Mouse (Mus musculus): ENCODE data around the gene Syt8. TPM values are rescaled to one million over a fixed set of nuclear protein-coding genes. Genes with fewer than 3 reads are reported as not detected.

The Syt8 gene
- polyA plus RNA-seq (2014; fragmentation: Illumina TruSeq; extraction: RNeasy Lipid Tissue Mini Kit (QIAGEN cat#74804); ENCODE audit: low read depth, low replicate concordance): not detected

DNA sequence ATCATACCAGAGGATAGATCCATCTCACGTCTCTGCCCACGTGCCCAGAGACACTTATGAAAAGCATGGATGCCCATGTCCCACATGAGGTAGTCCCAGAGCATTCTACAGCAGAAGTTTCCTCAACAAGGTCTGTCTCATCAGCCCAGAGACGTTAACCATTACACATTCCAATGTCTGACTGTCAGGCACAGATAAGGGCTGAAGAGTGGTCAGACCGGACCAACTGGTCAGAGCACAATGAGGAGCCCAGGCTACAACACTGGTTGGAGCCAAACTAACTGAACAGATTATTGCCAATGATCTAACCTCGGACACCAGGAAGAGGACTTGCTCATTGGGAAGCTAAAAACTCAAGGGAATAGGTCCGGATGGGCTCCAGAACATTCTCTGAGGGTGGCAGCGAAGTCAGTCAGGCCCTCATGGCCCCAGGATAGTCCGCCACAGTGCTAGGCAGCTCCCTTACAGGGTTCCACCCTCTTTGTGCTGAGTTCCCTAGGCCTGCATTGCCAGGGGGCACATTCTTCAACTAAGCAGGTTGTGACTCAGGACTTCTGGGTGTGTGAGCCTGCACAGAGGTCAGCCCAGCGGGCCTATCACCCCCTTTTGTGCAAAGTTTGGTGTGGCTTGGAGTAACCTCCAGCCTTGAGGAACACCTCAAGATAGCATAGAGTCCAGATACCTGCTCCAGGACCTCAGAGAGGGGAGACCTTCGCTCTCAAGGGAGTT is at the start of gene Syt8:
Syt8 (plus strand) TSS at position 714 of the 729 bp plus-strand sequence.

GRCm38 (mm10) chr7:142387419-142388148 is 47.1 kb upstream of the Syt8 start, which contains the start of gene Ctsd:
Gene Ctsd, minus strand, starts transcription at chr7:142388038.

DNA sequence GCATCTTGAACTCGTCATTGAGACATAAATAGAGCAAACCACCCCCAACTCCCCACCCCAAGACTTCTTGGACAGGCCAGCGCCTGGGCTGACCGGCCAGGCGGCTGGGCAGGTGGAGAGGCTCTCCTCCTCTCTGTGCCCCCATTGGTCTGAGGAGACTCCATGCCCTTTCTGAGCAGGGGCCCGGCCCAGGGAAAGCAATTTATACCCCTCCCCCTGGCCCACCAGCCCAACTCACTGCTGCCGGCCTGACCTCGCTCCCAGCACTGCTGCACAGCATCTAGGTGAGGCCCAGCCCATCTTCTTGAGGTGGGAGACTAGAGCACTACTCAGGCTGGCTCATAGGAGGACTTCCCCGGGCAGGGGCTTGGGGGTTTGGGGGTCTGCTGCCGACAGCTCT is 6.9 kb downstream of the Syt8 start, which contains the start of gene Tnni2:
Tnni2 (plus strand) TSS at position 224 of the 400 bp plus-strand sequence.

GRCm38 (mm10) chr7:142460636-142461077 is 26.0 kb downstream of the Syt8 start, which contains the start of gene Lsp1:
Gene Lsp1, plus strand, starts transcription at chr7:142460809.

Other genes starting within 250 kb of the Syt8 start
- not detected for gene Gm10153, start 244.5 kb upstream of the Syt8 start, polyA plus RNA-seq (2014; fragmentation: Illumina TruSeq; extraction: RNeasy Lipid Tissue Mini Kit (QIAGEN cat#74804); ENCODE audit: low read depth, low replicate concordance)
- not detected for gene Krtap5-3, start 233.5 kb upstream of the Syt8 start, polyA plus RNA-seq (2014; fragmentation: Illumina TruSeq; extraction: RNeasy Lipid Tissue Mini Kit (QIAGEN cat#74804); ENCODE audit: low read depth, low replicate concordance)
- not detected for gene Gm7579, start 223.0 kb upstream of the Syt8 start, polyA plus RNA-seq (2014; fragmentation: Illumina TruSeq; extraction: RNeasy Lipid Tissue Mini Kit (QIAGEN cat#74804); ENCODE audit: low read depth, low replicate concordance)
- not detected for gene Krtap5-5, start 204.9 kb upstream of the Syt8 start, polyA plus RNA-seq (2014; fragmentation: Illumina TruSeq; extraction: RNeasy Lipid Tissue Mini Kit (QIAGEN cat#74804); ENCODE audit: low read depth, low replicate concordance)
- not detected for gene Gm40460, start 193.8 kb upstream of the Syt8 start, polyA plus RNA-seq (2014; fragmentation: Illumina TruSeq; extraction: RNeasy Lipid Tissue Mini Kit (QIAGEN cat#74804); ENCODE audit: low read depth, low replicate concordance)
- not detected for gene Gm2431, start 176.5 kb upstream of the Syt8 start, polyA plus RNA-seq (2014; fragmentation: Illumina TruSeq; extraction: RNeasy Lipid Tissue Mini Kit (QIAGEN cat#74804); ENCODE audit: low read depth, low replicate concordance)
- gene Gm4559, start 160.5 kb upstream of the Syt8 start, polyA plus RNA-seq (2014; fragmentation: Illumina TruSeq; extraction: RNeasy Lipid Tissue Mini Kit (QIAGEN cat#74804); ENCODE audit: low read depth, low replicate concordance): not detected
- not detected for gene Krtap5-1, start 137.7 kb upstream of the Syt8 start, polyA plus RNA-seq (2014; fragmentation: Illumina TruSeq; extraction: RNeasy Lipid Tissue Mini Kit (QIAGEN cat#74804); ENCODE audit: low read depth, low replicate concordance)
- gene Krtap5-4, start 131.3 kb upstream of the Syt8 start, polyA plus RNA-seq (2014; fragmentation: Illumina TruSeq; extraction: RNeasy Lipid Tissue Mini Kit (QIAGEN cat#74804); ENCODE audit: low read depth, low replicate concordance): not detected
- not detected for gene Ifitm10, start 61.1 kb upstream of the Syt8 start, polyA plus RNA-seq (2014; fragmentation: Illumina TruSeq; extraction: RNeasy Lipid Tissue Mini Kit (QIAGEN cat#74804); ENCODE audit: low read depth, low replicate concordance)
- gene Gm49369, start 52.2 kb upstream of the Syt8 start, polyA plus RNA-seq (2014; fragmentation: Illumina TruSeq; extraction: RNeasy Lipid Tissue Mini Kit (QIAGEN cat#74804); ENCODE audit: low read depth, low replicate concordance): 13.1 TPM
- gene Ctsd, start 46.8 kb upstream of the Syt8 start, polyA plus RNA-seq (2014; fragmentation: Illumina TruSeq; extraction: RNeasy Lipid Tissue Mini Kit (QIAGEN cat#74804); ENCODE audit: low read depth, low replicate concordance): 14.8 TPM
- gene Tnni2, start 7.0 kb downstream of the Syt8 start, polyA plus RNA-seq (2014; fragmentation: Illumina TruSeq; extraction: RNeasy Lipid Tissue Mini Kit (QIAGEN cat#74804); ENCODE audit: low read depth, low replicate concordance): not detected
- gene Lsp1, start 26.0 kb downstream of the Syt8 start, polyA plus RNA-seq (2014; fragmentation: Illumina TruSeq; extraction: RNeasy Lipid Tissue Mini Kit (QIAGEN cat#74804); ENCODE audit: low read depth, low replicate concordance): 13.8 TPM
- not detected for gene Tnnt3, start 64.0 kb downstream of the Syt8 start, polyA plus RNA-seq (2014; fragmentation: Illumina TruSeq; extraction: RNeasy Lipid Tissue Mini Kit (QIAGEN cat#74804); ENCODE audit: low read depth, low replicate concordance)
- 2.1 TPM for gene Mrpl23, start 97.8 kb downstream of the Syt8 start, polyA plus RNA-seq (2014; fragmentation: Illumina TruSeq; extraction: RNeasy Lipid Tissue Mini Kit (QIAGEN cat#74804); ENCODE audit: low read depth, low replicate concordance)
- gene Igf2, start 232.0 kb downstream of the Syt8 start, polyA plus RNA-seq (2014; fragmentation: Illumina TruSeq; extraction: RNeasy Lipid Tissue Mini Kit (QIAGEN cat#74804); ENCODE audit: low read depth, low replicate concordance): 4.6 TPM
- gene Gm49394, start 235.1 kb downstream of the Syt8 start, polyA plus RNA-seq (2014; fragmentation: Illumina TruSeq; extraction: RNeasy Lipid Tissue Mini Kit (QIAGEN cat#74804); ENCODE audit: low read depth, low replicate concordance): not detected